Mouse (Mus musculus) right cerebral cortex, postnatal 10 days (tissue): ENCODE results near the gene Spaar.
"Not testable (repeated sequence)": the region's sequence is repeated elsewhere in the genome, so short reads cannot be mapped to it uniquely, and the experiment has no call there.

Source experiments
- DNase-seq, 2 experiments: peaks; one replicate each; pipeline ENCODE4 v3.0.0; 2021; ENCODE audit warnings: low spot score in 2 of 2

The Spaar gene

DNA sequence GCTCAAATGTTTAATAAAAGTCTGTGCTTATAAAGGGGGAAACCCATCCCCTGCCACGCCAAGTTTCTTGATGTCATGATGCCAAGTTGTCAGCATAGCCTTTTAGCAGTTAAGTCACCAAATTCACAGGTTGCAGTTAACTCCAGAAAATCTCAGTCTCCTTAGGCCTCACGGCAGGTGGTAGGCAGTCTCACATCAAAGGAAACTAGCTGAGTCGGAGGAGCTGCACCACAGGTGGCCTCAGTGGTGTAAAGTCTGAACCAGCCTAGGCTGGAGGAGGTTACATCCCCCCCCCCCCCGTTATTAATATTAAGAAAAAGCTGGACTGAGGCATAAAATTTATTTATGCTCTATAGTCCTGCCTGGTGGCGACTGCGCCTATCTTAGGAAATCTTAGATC, 65.5 kb downstream of the Spaar start:
- no peak for DNase-seq

GRCm38 (mm10) chr4:43795844-43796243, 66.0 kb downstream of the Spaar start:
- DNase-seq = not testable (repeated sequence)

- no peak for DNase-seq
Measured at GRCm38 (mm10) chr4:43798936-43799335, 69.1 kb downstream of the Spaar start.
